Mouse (Mus musculus) spleen, adult 2 months (tissue): Measurements from ENCODE around the gene Spata13.

Experiments
- CTCF ChIP-seq: fragments of 200-500 bp; IDR thresholded peaks from 2 replicates; pipeline ENCODE4 v1.5.1; 2011; ENCODE audit warnings: mild to moderate bottlenecking, inconsistent platforms; ENCODE audit not compliant: insufficient read depth, insufficient read length, insufficient replicate concordance; ENCODE audit errors: extremely low read depth
- POLR2A ChIP-seq: fragments of 200-500 bp; IDR thresholded peaks from 2 replicates; pipeline ENCODE4 v1.6.1; 2011; ENCODE audit warnings: low read depth, low read length, inconsistent platforms

GRCm38 (mm10) chr14:60702377-60703140 lies 68.8 kb downstream of the Spata13 start:
- TF ChIP-seq POLR2A, result no peak
- TF ChIP-seq CTCF, result no peak
